Mouse (Mus musculus) frontal cortex, postnatal 14 days (tissue): ENCODE measurements around the gene Gm21861.
"Not testable (repeated sequence)": the region's sequence is repeated elsewhere in the genome, so short reads cannot be mapped to it uniquely, and the experiment has no call there.

ENCODE experiments used
- DNase-seq, 2 experiments: peaks; one replicate each; pipeline ENCODE4 v3.0.0; 2022; ENCODE audit warnings: low spot score in 2 of 2

The Gm21861 gene

DNA sequence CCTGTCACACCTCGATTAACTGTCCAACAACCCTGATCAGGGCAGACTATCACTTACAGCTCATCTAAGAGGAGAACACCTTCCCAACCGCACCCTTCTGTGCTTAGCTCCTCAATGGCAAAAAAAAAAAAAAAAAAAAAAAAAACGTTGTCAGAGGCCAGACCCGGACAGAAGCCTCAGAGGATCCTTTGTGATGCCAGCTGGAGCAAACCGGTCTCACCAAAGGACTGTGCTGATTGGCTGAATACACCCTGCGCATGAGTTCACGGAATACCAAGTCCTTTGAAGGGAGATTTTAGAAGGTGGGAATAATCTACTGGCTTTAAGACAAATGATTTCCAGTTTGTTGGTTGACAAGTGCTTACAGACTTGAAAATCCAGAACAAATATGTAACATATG is at the start of gene Gm21861:
Gene Gm21861 (minus strand): TSS at position 101 of the 400 bp plus-strand sequence.
- not testable (repeated sequence) for DNase-seq
